Mouse (Mus musculus) kidney, postnatal 4 days (tissue): ENCODE results near the gene Olfr527.

ENCODE experiments used
- DNase-seq, 2 experiments: peaks; one replicate each; pipeline ENCODE4 v3.0.0; 2021; ENCODE audit warnings: mixed read lengths in 2 of 2

Olfr527 gene

GRCm38 (mm10) chr7:140333717-140334116 lies at the start of gene Olfr527:
Gene Olfr527 (plus strand): TSS chr7:140334017.
- no peak for DNase-seq

GRCm38 (mm10) chr7:140295746-140296145 lies 38.1 kb upstream of the Olfr527 start:
- no peak for DNase-seq

- DNase-seq, result no peak
These were observed 36.9 kb upstream of the Olfr527 start for GRCm38 (mm10) chr7:140296876-140297275.

GRCm38 (mm10) chr7:140299416-140299815 lies 34.4 kb upstream of the Olfr527 start:
- no peak for DNase-seq

- DNase-seq, result no peak
These were observed 13.9 kb upstream of the Olfr527 start for GRCm38 (mm10) chr7:140319861-140320385.

- no peak for DNase-seq
These were observed 13.3 kb upstream of the Olfr527 start, which contains the start of gene Olfr525 for GRCm38 (mm10) chr7:140320558-140320957. Gene Olfr525 (plus strand): TSS chr7:140320858.

- no peak for DNase-seq
These were observed 12.7 kb upstream of the Olfr527 start for GRCm38 (mm10) chr7:140321135-140321534.

- no peak for DNase-seq
These were observed 4.0 kb upstream of the Olfr527 start for GRCm38 (mm10) chr7:140329766-140330304.

GRCm38 (mm10) chr7:140361571-140361970 lies 27.8 kb downstream of the Olfr527 start, which contains the start of gene Olfr60:
Gene Olfr60 (minus strand): TSS chr7:140361671.
- no peak for DNase-seq

GRCm38 (mm10) chr7:140374300-140374699 lies 40.5 kb downstream of the Olfr527 start:
- no peak for DNase-seq

- no peak for DNase-seq
These were observed 42.4 kb downstream of the Olfr527 start, which contains the start of gene Olfr530 for GRCm38 (mm10) chr7:140376231-140376630. Gene Olfr530 (minus strand): TSS chr7:140376331.

GRCm38 (mm10) chr7:140376911-140377310 lies 43.1 kb downstream of the Olfr527 start:
- DNase-seq, result no peak
